Mouse (Mus musculus): ENCODE results near the gene Lrriq3.

Lrriq3 gene

DNA sequence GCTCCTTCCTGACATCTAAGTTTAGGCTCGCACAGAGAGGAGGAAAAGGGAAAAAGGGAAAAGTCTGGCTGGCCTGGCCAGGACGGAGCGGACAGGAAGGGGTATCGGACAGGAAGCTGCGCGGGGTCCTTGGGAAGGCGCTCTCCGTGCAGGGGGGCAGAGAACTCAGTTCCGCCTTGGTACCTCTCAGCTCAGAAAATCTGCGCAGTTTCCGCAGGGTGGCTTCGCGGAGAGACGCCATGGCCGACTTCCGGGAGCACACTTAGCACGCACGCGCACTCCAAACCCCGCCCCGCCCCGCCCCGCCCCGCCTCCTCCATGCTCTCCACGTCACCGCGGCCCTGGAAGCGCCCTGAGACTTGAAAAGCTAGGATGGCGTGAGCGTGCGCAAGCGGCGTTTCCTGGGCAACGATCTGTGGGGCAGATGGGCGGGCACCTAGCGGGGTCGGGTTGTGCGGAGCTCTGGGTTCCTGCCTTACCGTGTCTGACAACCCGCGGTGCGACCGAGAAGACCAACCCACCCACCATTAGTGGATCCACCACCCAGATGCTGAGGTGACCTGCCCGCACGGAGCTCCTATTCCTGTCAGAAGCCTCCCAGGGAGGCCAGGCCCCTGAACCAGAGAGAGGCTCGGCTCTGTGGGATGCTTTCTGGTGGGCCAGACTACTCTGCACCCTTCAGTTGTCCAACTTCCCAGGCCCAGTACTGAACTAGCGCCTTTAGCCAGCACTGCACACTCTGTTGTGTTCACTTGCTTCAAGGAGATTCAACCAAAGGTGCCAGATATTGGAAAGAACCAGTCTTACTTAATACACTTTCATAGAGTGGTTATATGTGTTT, at the start of gene Lrriq3, which contains the start of gene Fpgt:
Gene Lrriq3 (plus strand): TSS at position 319 of the 841 bp plus-strand sequence.
Gene Fpgt (minus strand): TSS at position 288 of the 841 bp plus-strand sequence.
- DNase-seq: peak; percentile 91 to 94

DNA sequence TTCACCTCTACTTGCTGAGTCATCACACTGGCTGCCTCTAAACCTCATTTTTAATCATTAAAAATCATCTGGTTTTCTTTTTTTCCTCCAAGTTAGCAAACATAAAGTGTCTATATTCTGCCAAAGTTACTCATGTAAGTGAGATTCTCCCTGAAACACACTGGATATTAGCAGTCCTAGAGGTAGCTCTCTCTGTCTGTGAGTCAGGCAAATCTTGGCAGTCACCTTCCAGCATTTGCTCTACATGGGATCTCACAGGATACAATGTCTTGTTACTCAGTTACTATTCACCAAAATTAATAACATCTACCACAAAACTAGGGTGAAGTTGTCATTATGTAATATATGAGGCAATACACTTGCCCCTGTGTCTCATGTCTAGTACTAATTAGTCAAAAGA, 41.2 kb upstream of the Lrriq3 start:
- DNase-seq: no peak

- DNase-seq: no peak
These were observed 40.0 kb upstream of the Lrriq3 start for GRCm38 (mm10) chr3:155053189-155053588.

DNA sequence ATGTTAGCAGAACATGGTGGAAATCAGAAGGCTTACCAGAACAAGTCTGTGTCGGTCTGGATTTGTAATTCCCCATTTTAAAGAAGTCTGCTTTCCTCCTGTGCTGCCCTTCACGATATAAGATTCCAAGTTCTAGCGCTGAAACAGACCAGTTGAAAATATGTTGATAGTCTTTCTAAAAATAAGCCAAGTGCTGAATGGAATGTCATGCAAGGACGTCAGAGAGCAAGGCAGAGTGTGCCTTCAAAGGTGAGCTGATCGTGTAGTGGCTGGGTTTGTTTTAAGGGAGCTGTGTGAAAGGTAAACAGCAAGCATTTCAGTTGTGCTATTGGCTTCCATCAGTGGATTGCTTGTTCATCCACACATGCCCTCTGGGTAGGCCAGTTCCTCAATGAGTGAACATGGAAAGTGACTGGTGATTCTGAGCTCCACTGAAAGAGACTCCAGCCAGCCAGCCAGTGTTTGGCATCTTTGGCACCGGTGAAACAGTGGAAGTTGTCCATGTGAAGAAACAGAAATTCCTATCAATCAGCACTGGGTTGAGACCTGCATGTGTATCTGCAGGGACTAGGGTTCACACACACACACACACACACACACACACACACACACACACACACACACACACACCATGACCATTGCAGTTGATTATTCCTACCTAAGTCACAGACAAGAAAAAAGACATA, 37.9 kb upstream of the Lrriq3 start, which contains the start of gene Tnni3k:
Gene Tnni3k (minus strand): TSS at position 177 of the 686 bp plus-strand sequence.
- DNase-seq: no peak

DNA sequence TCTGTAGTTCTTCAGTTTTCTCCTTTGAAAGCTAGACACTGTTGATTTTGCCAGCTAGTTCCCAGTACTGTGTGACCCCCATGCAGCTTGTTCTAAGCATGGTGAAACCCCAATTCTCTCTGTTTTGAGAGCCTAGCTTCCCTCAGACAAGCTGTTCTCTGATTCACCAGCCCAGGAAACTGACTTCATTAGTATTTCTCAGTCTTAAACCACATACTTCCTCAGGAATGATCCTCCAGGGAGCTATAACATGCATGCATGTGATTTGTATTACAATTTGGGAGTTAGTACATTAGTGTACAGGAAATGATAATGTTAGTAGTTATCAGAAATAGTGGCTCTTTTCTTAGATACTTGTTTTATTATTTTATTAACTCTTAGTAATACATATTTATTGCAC, 36.6 kb upstream of the Lrriq3 start:
- DNase-seq: no peak

DNA sequence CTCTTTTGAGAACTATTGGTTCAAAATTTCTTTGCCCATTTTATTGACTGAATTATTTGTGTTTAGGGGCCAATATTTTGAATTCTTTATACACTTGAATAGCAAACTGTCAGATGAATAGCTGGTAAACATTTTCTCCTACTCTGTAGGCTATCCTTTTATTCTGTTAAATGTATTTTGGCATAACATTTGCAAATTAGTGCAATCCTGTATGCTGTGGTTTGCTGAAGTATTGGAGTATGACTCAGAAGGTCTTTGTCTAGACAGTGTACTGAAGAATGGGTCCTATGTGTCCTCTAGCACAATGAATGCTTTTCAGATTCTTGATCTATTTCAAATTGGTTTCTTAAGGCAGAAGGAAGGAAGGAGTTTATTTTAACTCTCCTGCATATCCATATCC, 35.7 kb upstream of the Lrriq3 start:
- no peak for DNase-seq

GRCm38 (mm10) chr3:155058800-155059448, 34.3 kb upstream of the Lrriq3 start:
- DNase-seq: no peak

- no peak for DNase-seq
These were observed 33.8 kb upstream of the Lrriq3 start for GRCm38 (mm10) chr3:155059449-155059822.

- no peak for DNase-seq
These were observed 15.3 kb upstream of the Lrriq3 start for GRCm38 (mm10) chr3:155077908-155078307.

DNA sequence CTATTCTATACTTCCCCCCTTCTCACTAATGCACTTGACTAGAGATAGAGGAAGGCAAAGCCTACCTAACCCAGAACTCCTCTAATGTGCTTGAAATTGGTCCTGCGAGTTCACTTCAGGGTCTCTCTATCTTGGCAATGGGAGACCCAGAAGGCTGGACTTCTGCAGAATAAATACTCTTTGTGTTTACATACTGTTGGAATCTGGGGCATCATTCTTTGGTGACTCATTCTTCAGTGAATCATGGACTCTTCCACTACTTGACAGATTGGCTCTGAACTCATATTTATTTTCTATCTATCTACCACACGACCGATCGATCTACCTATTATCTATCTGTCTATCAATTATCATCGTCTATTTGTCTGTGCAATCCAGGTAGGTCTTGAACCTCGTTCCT, 1.2 kb upstream of the Lrriq3 start:
- DNase-seq: no peak

GRCm38 (mm10) chr3:155099266-155099665, 6.0 kb downstream of the Lrriq3 start:
- DNase-seq: no peak

DNA sequence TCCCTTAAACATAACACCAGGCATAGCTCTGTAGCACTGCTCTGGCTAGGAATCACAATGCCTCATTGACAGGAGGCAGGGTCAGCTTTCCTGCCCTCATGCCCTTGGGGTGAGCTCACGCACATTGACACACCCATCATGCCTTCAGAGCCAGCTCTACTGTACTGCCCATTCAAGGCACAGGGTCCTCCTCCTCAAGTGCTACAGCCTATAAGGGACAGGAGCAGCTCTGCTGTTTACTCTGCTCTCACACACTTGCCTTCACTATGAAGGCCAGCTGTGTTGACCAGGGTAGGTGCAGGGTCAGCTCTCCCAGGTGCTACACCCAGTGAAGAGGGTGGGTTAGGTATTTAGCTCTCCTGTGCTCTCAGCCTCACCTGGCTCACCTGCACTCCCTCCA, 12.7 kb downstream of the Lrriq3 start:
- DNase-seq: no peak

DNA sequence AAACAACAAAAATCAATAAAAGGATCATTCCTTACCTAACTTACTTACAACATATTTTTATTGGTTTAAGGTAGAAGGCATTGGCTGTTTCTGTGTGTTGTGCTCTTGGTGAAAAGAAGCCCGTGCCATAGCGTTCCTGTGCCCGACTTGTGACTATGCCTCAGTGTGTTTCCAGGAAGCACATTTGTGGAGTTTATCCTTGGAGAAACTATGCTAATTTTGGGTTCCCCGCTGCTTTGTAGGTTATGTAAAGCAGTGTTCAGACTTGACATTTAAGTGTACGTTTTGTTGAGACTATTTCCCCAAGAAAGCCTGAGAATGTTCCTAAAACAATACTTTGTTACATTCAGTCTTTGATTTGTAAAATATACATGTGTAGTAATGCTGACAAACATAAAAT, 44.5 kb downstream of the Lrriq3 start:
- no peak for DNase-seq

- DNase-seq: no peak
These were observed 47.8 kb downstream of the Lrriq3 start for GRCm38 (mm10) chr3:155141047-155141446.

DNA sequence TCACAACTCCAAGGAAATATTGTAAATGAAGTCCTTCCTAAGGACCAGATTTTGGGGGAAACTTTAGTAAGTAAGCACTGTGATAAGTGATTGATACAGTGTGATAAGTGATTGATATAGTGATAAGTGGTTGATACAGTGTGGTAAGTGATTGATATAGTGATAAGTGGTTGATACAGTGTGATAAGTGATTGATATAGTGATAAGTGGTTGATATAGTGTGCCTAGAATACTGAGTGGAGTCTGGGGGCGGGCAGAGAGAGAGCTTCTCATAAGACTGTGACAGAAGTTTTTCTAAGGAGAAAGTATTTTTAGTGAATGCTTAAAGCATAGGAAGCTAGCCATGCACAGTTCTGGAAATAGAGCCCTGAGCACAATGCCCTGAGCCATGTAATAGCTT, 51.1 kb downstream of the Lrriq3 start:
- no peak for DNase-seq

GRCm38 (mm10) chr3:155161842-155162241, 68.6 kb downstream of the Lrriq3 start:
- no peak for DNase-seq

DNA sequence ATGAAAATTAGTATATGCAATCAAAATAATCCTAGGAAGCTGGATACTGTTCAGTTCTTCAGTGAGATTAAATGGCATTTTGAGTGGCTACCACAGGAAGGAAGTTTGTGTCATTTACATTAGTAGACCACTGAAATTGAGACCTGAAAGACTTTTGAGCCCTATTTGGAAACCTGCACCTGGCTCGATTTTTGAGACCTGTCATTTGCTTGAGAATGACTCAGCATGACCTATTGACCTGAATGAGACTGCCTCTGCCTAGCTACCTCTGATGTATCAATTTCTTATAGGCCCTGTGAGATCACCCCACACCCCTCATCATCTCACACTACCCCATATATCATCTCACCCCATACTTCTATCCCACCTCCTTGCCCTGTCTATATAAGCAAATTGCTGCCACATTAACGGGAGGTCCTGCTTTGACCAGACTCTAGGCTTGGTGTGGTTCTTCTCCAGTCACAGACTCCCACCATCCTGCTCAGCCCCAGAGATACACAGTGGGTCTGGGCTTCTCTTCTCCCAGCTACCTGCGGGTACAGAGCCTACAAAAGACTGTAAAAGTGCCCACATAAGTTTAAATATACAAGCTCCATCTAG, 87.2 kb downstream of the Lrriq3 start:
- DNase-seq: no peak

DNA sequence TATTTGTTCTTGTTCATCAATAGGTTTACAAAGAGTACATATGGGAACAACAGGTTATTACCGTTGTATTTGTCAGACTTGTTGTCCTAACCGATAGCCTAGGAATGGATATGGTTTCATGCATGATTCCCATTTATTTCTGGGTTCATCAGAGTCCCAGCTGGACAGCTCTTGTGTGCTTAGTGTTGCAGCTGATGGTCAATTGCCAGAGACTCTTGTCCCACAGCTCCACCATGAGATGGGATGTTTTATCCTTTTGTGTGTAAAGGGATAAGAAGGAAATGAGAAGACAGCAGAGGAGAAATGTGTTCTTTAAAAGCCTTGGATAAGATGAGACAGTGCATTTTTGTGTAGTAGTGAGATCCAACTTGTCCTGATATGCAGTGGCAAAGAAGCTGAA, 93.2 kb downstream of the Lrriq3 start:
- DNase-seq: no peak

GRCm38 (mm10) chr3:155188857-155189256, 95.6 kb downstream of the Lrriq3 start:
- no peak for DNase-seq

- DNase-seq: no peak
These were observed 141.7 kb downstream of the Lrriq3 start for GRCm38 (mm10) chr3:155234919-155235318.

GRCm38 (mm10) chr3:155235502-155235901, 142.3 kb downstream of the Lrriq3 start:
- no peak for DNase-seq
